Mouse (Mus musculus) liver, embryonic 18 days (tissue): ENCODE results near the gene Babam2. TPM values are rescaled to one million over a fixed set of nuclear protein-coding genes. Genes with fewer than 3 reads are reported as not detected.

ENCODE experiments used
- polyA plus RNA-seq: library from polyadenylated mRNA; depleted of rRNA; stranded (reverse); fragments of >200 nt; gene quantifications from 2 replicates; pipeline ENCODE4 v1.2.3, GENCODE M21; 2012; rRNA removed

The Babam2 gene
- 13.1 and 14.1 TPM in 2 replicates for polyA plus RNA-seq

GRCm38 (mm10) chr5:31697644-31698296 is at the start of gene Babam2:
Gene Babam2, plus strand, starts transcription at chr5:31697684.

GRCm38 (mm10) chr5:31696971-31697643 is 377 bp upstream of the Babam2 start, which contains the start of gene Rbks:
Gene Rbks, minus strand, starts transcription at chr5:31697627.

Other genes with a start within 250 kb of the Babam2 start
- 6.0 and 7.5 TPM in 2 replicates for gene Zfp512, start 245.3 kb upstream of the Babam2 start, polyA plus RNA-seq
- 0.01 and 0.02 TPM in 2 replicates for gene 4930548H24Rik, start 211.9 kb upstream of the Babam2 start, polyA plus RNA-seq
- gene Gpn1, start 202.9 kb upstream of the Babam2 start, polyA plus RNA-seq = 5.7 and 5.9 TPM in 2 replicates
- gene Slc4a1ap, start 170.7 kb upstream of the Babam2 start, polyA plus RNA-seq = 7.7 and 8.4 TPM in 2 replicates
- 5.5 and 5.7 TPM in 2 replicates for gene Supt7l, start 169.9 kb upstream of the Babam2 start, polyA plus RNA-seq
- 68.5 and 71.4 TPM in 2 replicates for gene Mrpl33, start 100.7 kb upstream of the Babam2 start, polyA plus RNA-seq
- gene Rbks, start 57 bp upstream of the Babam2 start, polyA plus RNA-seq = 9.7 and 10.1 TPM in 2 replicates